Mouse (Mus musculus): ENCODE results near the gene Mprip. TPM values are rescaled to one million over a fixed set of nuclear protein-coding genes. Genes with fewer than 3 reads are reported as not detected.
"Not testable (repeated sequence)": the region's sequence is repeated elsewhere in the genome, so short reads cannot be mapped to it uniquely, and the experiment has no call there.

Gene Mprip
- polyA plus RNA-seq, 1 experiment from 2014 or later: 43.8 TPM

DNA sequence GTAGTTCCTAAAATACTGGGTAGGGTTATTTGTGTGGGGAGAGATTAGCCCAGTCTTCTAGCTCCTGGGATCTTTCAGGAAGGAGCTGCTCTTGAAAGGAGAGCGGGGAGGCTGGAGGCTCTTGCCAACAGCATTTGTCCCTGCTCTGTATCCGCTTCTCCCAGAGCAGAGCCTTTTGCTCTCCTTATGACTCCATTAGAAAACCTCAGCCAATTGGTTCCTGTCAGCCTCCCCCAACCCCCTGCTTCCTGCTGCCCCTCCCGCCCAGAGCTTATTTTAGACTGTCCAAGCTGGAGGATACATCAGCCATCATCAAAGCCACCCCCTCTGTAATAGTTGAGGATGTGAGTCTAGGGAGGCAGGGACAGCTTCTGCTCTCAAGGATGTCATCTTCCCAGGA is 3.7 kb downstream of the Mprip start:
- 0 out of 2 replicates have a peak, but pooled peaks have one; percentile 13 for ATAC-seq (ENCODE audit: low FRiP score, low TSS enrichment)
- 29% methylated on average over 3 of the region's 3 CpGs for WGBS
- peak overlapping the region; percentile 75; the same call in 1 of the 2 replicates for H3K4me3 ChIP-seq (ENCODE audit: low read length)

DNA sequence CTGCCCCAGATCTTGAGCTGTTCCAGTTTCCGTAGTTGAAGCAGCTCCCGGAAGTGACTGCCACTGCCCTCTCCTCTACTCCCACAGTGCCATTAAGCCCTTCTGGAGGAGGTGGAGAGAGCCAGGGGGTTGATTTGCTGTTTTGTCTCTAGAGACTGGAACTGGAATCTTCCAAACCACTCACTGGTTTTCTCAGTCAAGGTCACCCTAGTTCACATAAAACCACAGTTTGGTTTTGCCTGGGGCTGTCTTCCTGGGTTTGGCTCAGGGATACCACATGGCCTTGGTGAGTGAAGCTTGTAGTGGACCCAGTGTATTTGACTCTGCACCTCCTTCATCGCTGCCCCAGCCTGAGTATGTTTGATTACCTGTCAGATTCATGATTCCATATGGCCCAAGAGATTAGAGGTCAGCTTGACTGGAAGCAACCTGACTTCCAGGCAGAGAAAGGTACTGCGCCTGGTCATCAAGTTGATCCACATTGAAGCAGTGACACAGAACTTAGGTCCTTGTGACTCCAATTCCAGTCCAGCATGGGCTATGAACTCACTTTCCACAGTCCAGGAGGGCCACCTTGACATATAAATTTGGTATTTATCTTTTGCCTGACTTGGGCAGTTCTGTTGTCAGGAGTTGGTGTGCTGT is 10.1 kb downstream of the Mprip start:
- no peak for ATAC-seq (ENCODE audit: low FRiP score, low TSS enrichment)
- H3K27ac ChIP-seq (ENCODE audit: low read length): 0 out of 2 replicates have a peak overlapping the region, but pooled peaks have one; percentile 5
- WGBS: 42% methylated on average over 4 of the region's 4 CpGs
- no peaks in the 10 kb centered on the region for H3K36me3 ChIP-seq (ENCODE audit: insufficient read depth, low read length)
- H3K9ac ChIP-seq (replicated peaks; ENCODE audit: low read length): no peak overlapping the region
- H3K9me3 ChIP-seq (ENCODE audit: low read length): no peaks in the 10 kb centered on the region
- H3K27me3 ChIP-seq (ENCODE audit: insufficient read depth, low read length): no peaks in the 10 kb centered on the region
- no peak overlapping the region for H3K4me2 ChIP-seq (replicated peaks; ENCODE audit: low read depth, low read length)
- peaks cover 35% of the 10 kb centered on the region for H3K4me1 ChIP-seq (ENCODE audit: insufficient read depth, low read length)
- no peak overlapping the region for H3K4me3 ChIP-seq (ENCODE audit: low read length)

More for the DNA sequence above, 3.7 kb downstream of the Mprip start:
- Histone ChIP-seq H3K4me1 (ENCODE audit: insufficient read depth, low read length) (peaks cover 32% of the 10 kb centered on the region), H3K9me3 (ENCODE audit: low read length) (no peaks in the 10 kb centered on the region), H3K4me2 (replicated peaks; ENCODE audit: low read depth, low read length) (peak overlapping the region; percentile 92), H3K27me3 (ENCODE audit: insufficient read depth, low read length) (no peaks in the 10 kb centered on the region), H3K36me3 (ENCODE audit: insufficient read depth, low read length) (no peaks in the 10 kb centered on the region), H3K9ac (replicated peaks; ENCODE audit: low read length) (0 out of 2 replicates have a peak overlapping the region, but pooled peaks have one; percentile 28), H3K27ac (ENCODE audit: low read length) (peak overlapping the region; percentile 93)

DNA sequence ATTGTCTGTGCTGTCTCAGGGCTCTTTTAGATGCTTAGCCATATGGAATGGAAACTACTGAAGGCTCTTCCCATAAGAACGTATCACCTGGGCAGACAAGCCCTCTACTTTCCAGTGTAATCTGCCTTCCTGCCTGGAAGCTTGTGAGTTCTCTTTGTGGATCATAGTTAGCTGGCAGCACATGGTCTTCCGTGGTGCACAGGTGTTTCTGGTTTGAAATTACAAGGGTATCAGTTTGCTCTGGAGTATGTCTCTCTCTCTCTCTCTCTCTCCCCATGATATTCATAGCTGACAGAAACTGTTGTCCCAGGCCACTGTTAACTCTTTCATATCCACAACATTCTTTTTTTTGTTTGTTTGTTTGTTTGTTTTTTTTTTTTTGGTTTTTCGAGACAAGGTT is 12.9 kb downstream of the Mprip start:
- 0 out of 2 replicates have a peak, but pooled peaks cover 3% of the 10 kb centered on the region for H3K36me3 ChIP-seq (ENCODE audit: insufficient read depth, low read length)
- no peak overlapping the region for H3K27ac ChIP-seq (ENCODE audit: low read length)
- H3K9me3 ChIP-seq (ENCODE audit: low read length): no peaks in the 10 kb centered on the region
- H3K4me3 ChIP-seq (ENCODE audit: low read length): no peak overlapping the region
- H3K9ac ChIP-seq (replicated peaks; ENCODE audit: low read length): no peak overlapping the region
- 69% methylated on average over 3 of the region's 3 CpGs for WGBS
- H3K4me1 ChIP-seq (ENCODE audit: insufficient read depth, low read length): peaks cover 35% of the 10 kb centered on the region
- ATAC-seq (ENCODE audit: low FRiP score, low TSS enrichment): no peak
- no peaks in the 10 kb centered on the region for H3K27me3 ChIP-seq (ENCODE audit: insufficient read depth, low read length)
- no peak overlapping the region for H3K4me2 ChIP-seq (replicated peaks; ENCODE audit: low read depth, low read length)

DNA sequence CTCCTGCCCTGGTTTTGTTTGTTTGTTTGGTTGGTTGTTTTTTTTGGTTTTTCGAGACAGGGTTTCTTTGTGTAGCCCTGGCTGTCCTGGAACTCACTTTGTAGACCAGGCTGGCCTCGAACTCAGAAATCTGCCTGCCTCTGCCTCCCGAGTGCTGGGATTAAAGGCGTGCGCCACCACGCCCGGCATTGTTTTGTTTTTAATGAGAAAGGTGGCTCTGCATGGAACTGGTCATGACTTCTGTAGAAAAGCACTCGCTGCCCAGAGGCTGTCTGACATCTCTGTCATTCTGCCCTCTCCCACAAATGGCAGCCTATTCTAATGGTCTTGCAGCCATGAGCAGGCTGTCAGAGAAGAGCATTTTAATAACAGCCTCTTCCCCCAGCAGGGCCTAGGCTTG is 13.6 kb downstream of the Mprip start:
- not testable (repeated sequence) for ATAC-seq (ENCODE audit: low FRiP score, low TSS enrichment); H3K36me3 ChIP-seq (ENCODE audit: insufficient read depth, low read length); H3K4me3 ChIP-seq (ENCODE audit: low read length); H3K9ac ChIP-seq (replicated peaks; ENCODE audit: low read length); H3K27me3 ChIP-seq (ENCODE audit: insufficient read depth, low read length); H3K27ac ChIP-seq (ENCODE audit: low read length); H3K9me3 ChIP-seq (ENCODE audit: low read length); H3K4me2 ChIP-seq (replicated peaks; ENCODE audit: low read depth, low read length)
- WGBS: 96% methylated on average over 8 of the region's 8 CpGs
- peaks cover 35% of the 10 kb centered on the region for H3K4me1 ChIP-seq (ENCODE audit: insufficient read depth, low read length)

DNA sequence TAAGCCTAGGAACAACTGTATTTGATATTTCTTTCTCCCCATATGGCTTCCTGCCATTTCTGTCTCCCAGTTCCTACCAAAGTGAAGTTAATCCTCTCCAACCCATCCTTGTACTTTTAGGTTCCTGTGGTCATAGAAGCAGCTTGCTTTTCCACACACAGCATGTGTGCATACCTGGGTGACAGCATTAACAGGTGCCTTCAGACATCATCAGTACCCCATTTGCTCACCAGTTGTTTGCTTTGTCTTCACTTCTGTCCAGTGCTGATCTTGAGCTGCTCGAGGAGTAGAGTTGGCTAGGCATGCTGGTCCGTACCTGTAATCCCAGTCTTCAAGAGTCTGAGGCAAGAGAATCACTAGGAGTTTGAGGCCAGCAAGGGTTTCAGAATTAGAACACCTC is 16.7 kb downstream of the Mprip start:
- WGBS: 96% methylated on average over 2 of the region's 2 CpGs
- 0 out of 2 replicates have a peak, but pooled peaks cover 3% of the 10 kb centered on the region for H3K36me3 ChIP-seq (ENCODE audit: insufficient read depth, low read length)
- ATAC-seq (ENCODE audit: low FRiP score, low TSS enrichment): no peak
- H3K9ac ChIP-seq (replicated peaks; ENCODE audit: low read length): no peak overlapping the region
- H3K4me1 ChIP-seq (ENCODE audit: insufficient read depth, low read length): peaks cover 11% of the 10 kb centered on the region; the same call in 1 of the 2 replicates
- no peaks in the 10 kb centered on the region for H3K27me3 ChIP-seq (ENCODE audit: insufficient read depth, low read length)
- H3K4me3 ChIP-seq (ENCODE audit: low read length): no peak overlapping the region
- no peaks in the 10 kb centered on the region for H3K9me3 ChIP-seq (ENCODE audit: low read length)
- H3K27ac ChIP-seq (ENCODE audit: low read length): no peak overlapping the region
- H3K4me2 ChIP-seq (replicated peaks; ENCODE audit: low read depth, low read length): no peak overlapping the region

DNA sequence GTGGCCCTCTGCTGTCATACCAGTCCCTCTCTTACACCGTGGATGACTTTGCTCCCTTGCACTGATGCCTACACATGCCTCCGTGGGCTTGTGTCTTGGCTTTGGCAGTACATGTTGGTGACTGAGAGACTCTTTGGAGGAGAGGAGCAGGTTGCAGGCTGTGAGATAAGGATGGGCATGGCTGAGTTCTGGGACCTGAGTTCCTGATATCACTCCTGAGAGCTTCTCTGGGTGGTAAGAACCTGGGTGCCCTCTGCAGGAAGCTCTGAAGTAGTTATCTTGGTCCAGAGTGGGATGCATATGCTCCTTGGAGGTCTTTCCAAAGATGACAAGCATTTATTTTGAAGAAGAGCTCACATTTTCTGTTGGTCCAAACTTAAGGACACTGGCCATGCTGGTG is 17.6 kb downstream of the Mprip start:
- Histone ChIP-seq H3K36me3 (ENCODE audit: insufficient read depth, low read length) (0 out of 2 replicates have a peak, but pooled peaks cover 3% of the 10 kb centered on the region), H3K9me3 (ENCODE audit: low read length) (no peaks in the 10 kb centered on the region), H3K4me2 (replicated peaks; ENCODE audit: low read depth, low read length) (no peak overlapping the region), H3K4me1 (ENCODE audit: insufficient read depth, low read length) (peaks cover 4% of the 10 kb centered on the region; the same call in 1 of the 2 replicates), H3K27me3 (ENCODE audit: insufficient read depth, low read length) (no peaks in the 10 kb centered on the region), H3K27ac (ENCODE audit: low read length) (no peak overlapping the region), H3K9ac (replicated peaks; ENCODE audit: low read length) (no peak overlapping the region), H3K4me3 (ENCODE audit: low read length) (no peak overlapping the region)
- ATAC-seq (ENCODE audit: low FRiP score, low TSS enrichment): no peak
- WGBS: 90% methylated on average over 2 of the region's 2 CpGs

DNA sequence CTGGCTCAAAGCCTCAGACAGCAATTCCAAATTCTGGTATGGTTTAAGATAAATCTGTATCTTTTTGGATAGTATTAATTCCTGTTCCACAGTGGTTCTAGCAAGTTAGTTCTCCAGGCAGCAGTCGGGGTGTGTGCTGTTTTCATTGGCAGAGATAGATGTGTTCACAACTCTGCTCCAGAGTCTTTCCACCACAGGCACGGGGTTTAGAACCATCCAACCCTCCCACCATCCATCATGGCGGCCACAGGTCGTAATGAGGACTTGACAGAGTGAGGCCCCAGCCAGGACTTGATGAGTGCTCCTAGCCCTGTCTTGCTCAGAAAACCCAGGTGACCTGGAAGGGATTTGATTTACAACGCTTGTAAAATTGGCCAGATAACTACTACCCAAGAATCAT is 19.0 kb downstream of the Mprip start:
- WGBS: 59% methylated on average over 5 of the region's 5 CpGs
- no peak for ATAC-seq (ENCODE audit: low FRiP score, low TSS enrichment)

DNA sequence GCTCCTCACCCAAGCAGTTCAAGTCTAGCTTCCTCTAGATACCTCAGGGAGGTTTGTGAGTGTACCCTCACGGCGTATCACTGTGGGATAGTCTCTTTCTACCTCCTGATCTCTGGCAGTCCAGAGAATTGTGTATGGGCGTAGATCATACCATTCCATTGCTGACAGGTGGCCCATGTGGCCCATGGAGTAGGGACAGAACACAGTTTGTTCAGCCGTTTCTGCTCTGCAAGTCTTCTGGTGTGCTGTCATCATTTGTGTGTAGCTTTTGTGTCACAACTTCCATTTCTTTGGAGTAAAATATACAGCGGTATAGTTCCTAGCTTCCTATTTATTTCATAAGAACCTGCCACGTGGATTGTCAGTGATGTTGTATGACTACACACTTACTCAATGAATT is 23.9 kb downstream of the Mprip start:
- Histone ChIP-seq H3K4me3 (ENCODE audit: low read length) (no peak overlapping the region), H3K9ac (replicated peaks; ENCODE audit: low read length) (no peak overlapping the region), H3K36me3 (ENCODE audit: insufficient read depth, low read length) (no peaks in the 10 kb centered on the region), H3K27me3 (ENCODE audit: insufficient read depth, low read length) (no peaks in the 10 kb centered on the region), H3K27ac (ENCODE audit: low read length) (no peak overlapping the region), H3K9me3 (ENCODE audit: low read length) (no peaks in the 10 kb centered on the region), H3K4me1 (ENCODE audit: insufficient read depth, low read length) (no peaks in the 10 kb centered on the region), H3K4me2 (replicated peaks; ENCODE audit: low read depth, low read length) (no peak overlapping the region)
- WGBS: 89% methylated on average over 6 of the region's 6 CpGs
- no peak for ATAC-seq (ENCODE audit: low FRiP score, low TSS enrichment)

More for the DNA sequence above, 19.0 kb downstream of the Mprip start:
- Histone ChIP-seq H3K9ac (replicated peaks; ENCODE audit: low read length) (no peak overlapping the region), H3K4me3 (ENCODE audit: low read length) (no peak overlapping the region), H3K4me1 (ENCODE audit: insufficient read depth, low read length) (no peaks in the 10 kb centered on the region; the same call in 1 of the 2 replicates), H3K27me3 (ENCODE audit: insufficient read depth, low read length) (no peaks in the 10 kb centered on the region), H3K36me3 (ENCODE audit: insufficient read depth, low read length) (0 out of 2 replicates have a peak, but pooled peaks cover 3% of the 10 kb centered on the region), H3K9me3 (ENCODE audit: low read length) (no peaks in the 10 kb centered on the region), H3K27ac (ENCODE audit: low read length) (no peak overlapping the region), H3K4me2 (replicated peaks; ENCODE audit: low read depth, low read length) (no peak overlapping the region)

DNA sequence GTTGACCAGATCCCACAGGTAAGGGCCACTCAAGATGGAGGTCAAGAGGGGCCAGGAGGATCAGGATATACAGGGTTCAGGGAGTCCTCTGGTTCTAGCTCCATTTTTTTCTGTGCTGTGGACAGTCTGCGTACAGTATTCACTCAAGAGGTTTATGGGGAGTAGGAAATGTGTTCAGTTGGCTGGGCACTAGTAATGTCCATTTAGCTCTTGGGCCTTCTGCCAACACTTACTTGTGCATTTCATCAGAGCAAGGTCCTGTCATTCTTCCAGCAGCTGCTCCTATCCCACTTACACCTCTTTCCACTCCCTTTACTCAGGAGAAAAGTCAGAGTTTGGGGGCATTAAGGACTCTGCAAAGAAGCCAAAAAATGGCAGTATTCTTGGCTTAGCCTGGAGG is 33.4 kb downstream of the Mprip start:
- Histone ChIP-seq H3K4me3 (ENCODE audit: low read length) (no peak overlapping the region), H3K4me2 (replicated peaks; ENCODE audit: low read depth, low read length) (no peak overlapping the region), H3K27me3 (ENCODE audit: insufficient read depth, low read length) (no peaks in the 10 kb centered on the region), H3K36me3 (ENCODE audit: insufficient read depth, low read length) (peaks cover 23% of the 10 kb centered on the region), H3K9me3 (ENCODE audit: low read length) (no peaks in the 10 kb centered on the region), H3K27ac (ENCODE audit: low read length) (no peak overlapping the region), H3K9ac (replicated peaks; ENCODE audit: low read length) (no peak overlapping the region), H3K4me1 (ENCODE audit: insufficient read depth, low read length) (0 out of 2 replicates have a peak, but pooled peaks cover 6% of the 10 kb centered on the region)
- 78% methylated on average over 1 of the region's 1 CpGs for WGBS
- no peak for ATAC-seq (ENCODE audit: low FRiP score, low TSS enrichment)

DNA sequence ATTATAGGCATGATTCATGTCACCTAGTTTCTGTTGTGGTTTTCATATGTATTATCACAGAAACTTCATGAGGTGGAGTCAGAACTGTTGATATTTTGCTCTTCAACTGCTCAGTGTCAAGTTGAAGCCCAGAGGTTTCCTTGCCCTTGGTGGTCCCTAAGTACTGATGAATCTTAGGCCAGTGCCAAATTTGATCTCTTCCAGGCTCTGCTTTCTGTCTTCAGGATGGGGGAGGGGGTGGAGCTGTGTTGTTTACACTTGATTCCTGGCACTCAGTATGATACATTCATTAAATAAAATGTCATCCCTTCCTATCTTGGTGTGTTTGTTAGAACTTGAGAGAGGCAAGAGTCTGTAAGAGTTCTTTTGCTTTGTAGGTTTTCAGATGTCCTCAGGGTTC is 34.4 kb downstream of the Mprip start:
- Histone ChIP-seq H3K4me2 (replicated peaks; ENCODE audit: low read depth, low read length) (no peak overlapping the region), H3K36me3 (ENCODE audit: insufficient read depth, low read length) (peaks cover 23% of the 10 kb centered on the region), H3K27ac (ENCODE audit: low read length) (no peak overlapping the region), H3K27me3 (ENCODE audit: insufficient read depth, low read length) (no peaks in the 10 kb centered on the region), H3K4me1 (ENCODE audit: insufficient read depth, low read length) (0 out of 2 replicates have a peak, but pooled peaks cover 6% of the 10 kb centered on the region), H3K4me3 (ENCODE audit: low read length) (no peak overlapping the region), H3K9ac (replicated peaks; ENCODE audit: low read length) (no peak overlapping the region), H3K9me3 (ENCODE audit: low read length) (no peaks in the 10 kb centered on the region)
- ATAC-seq (ENCODE audit: low FRiP score, low TSS enrichment): no peak

Measured in kidney, embryonic 16.5 days (tissue).